Mouse (Mus musculus) small intestine, adult 2 months (tissue): ENCODE measurements around the gene Slc25a19. TPM values are rescaled to one million over a fixed set of nuclear protein-coding genes. Genes with fewer than 3 reads are reported as not detected.

Source experiments
- H3K27ac ChIP-seq: fragments of 200-500 bp; 2 replicates; pipeline ENCODE4 v1.5.1; 2012; ENCODE audit warnings: low read depth, low read length, control low read depth, inconsistent platforms; ENCODE audit not compliant: insufficient read depth
- H3K27me3 ChIP-seq: fragments of 200-500 bp; 2 replicates; pipeline ENCODE4 v1.6.1; 2012; ENCODE audit warnings: mild to moderate bottlenecking, moderate library complexity, low read length, inconsistent platforms; ENCODE audit not compliant: control insufficient read depth, insufficient read depth
- H3K36me3 ChIP-seq: fragments of 200-500 bp; 2 replicates; pipeline ENCODE4 v1.6.1; 2012; ENCODE audit warnings: mild to moderate bottlenecking, low read length, control low read depth, inconsistent platforms; ENCODE audit not compliant: control insufficient read depth, insufficient read depth
- H3K4me1 ChIP-seq: fragments of 200-500 bp; 2 replicates; pipeline ENCODE4 v1.6.1; 2012; ENCODE audit warnings: low read length, inconsistent platforms, mixed read lengths; ENCODE audit not compliant: control insufficient read depth, insufficient read depth, insufficient read length
- H3K4me3 ChIP-seq: fragments of 200-500 bp; 2 replicates; pipeline ENCODE4 v1.5.1; 2012; ENCODE audit warnings: low read depth, mild to moderate bottlenecking, control low read depth, inconsistent platforms, low read length, moderate library complexity
- CTCF ChIP-seq: fragments of 200-500 bp; IDR thresholded peaks from 2 replicates; pipeline ENCODE4 v1.5.1; 2012; ENCODE audit warnings: low read depth, mild to moderate bottlenecking, control low read depth, inconsistent platforms, low read length, moderate library complexity, mixed read lengths; ENCODE audit not compliant: insufficient replicate concordance, insufficient read length; ENCODE audit errors: extremely low read depth
- POLR2A ChIP-seq: fragments of 200-500 bp; IDR thresholded peaks from 2 replicates; pipeline ENCODE4 v1.6.1; 2012; ENCODE audit warnings: low read depth, mild to moderate bottlenecking, control low read depth, inconsistent platforms, low read length, moderate library complexity
- WGBS: fragments of 180-500 bp; shearing (Covaris S2); methylation state at CpG from one replicate; pipeline ENCODE4 v1.1.7; 2018; 5-methylcytosine and 5-hydroxymethylcytosine counted together
- polyA plus RNA-seq: library from polyadenylated mRNA; depleted of rRNA; stranded (reverse); fragments of >200 nt; gene quantifications from 2 replicates; pipeline ENCODE4 v1.2.3, GENCODE M21; 2012

Slc25a19 gene
- polyA plus RNA-seq, 1 experiment = 19.6 TPM

GRCm38 (mm10) chr11:115612410-115613137 lies 15.5 kb downstream of the Slc25a19 start, which contains the start of gene Mif4gd:
Gene Mif4gd, minus strand, starts transcription at chr11:115612969.
- Histone ChIP-seq H3K4me3 (peak within 1 kb of the TSS; percentile 65), H3K27ac (peak within 1 kb of the TSS; percentile 84), H3K27me3 (no peaks in the 10 kb centered on the region), H3K4me1 (peaks cover 11% of the 10 kb centered on the region), H3K36me3 (peaks cover 27% of the 10 kb centered on the region)
- WGBS = 1% methylated on average over 79 of the region's 80 CpGs
- peak; percentile 59 for TF ChIP-seq CTCF
- peak; percentile 79 for TF ChIP-seq POLR2A

- Histone ChIP-seq H3K4me1 (peaks cover 11% of the 10 kb centered on the region), H3K27me3 (no peaks in the 10 kb centered on the region), H3K27ac (peak overlapping the region; percentile 50), H3K4me3 (peak overlapping the region; percentile 65), H3K36me3 (peaks cover 28% of the 10 kb centered on the region)
- TF ChIP-seq POLR2A (no peak), CTCF (no peak)
- under 1% methylated on average over 13 of the region's 13 CpGs for WGBS
These were observed 16.1 kb downstream of the Slc25a19 start for GRCm38 (mm10) chr11:115612059-115612409.

GRCm38 (mm10) chr11:115611173-115611572 lies 16.9 kb downstream of the Slc25a19 start:
- TF ChIP-seq POLR2A (no peak), CTCF (no peak)
- H3K4me1 ChIP-seq = peaks cover 11% of the 10 kb centered on the region
- 72% methylated on average over 6 of the region's 6 CpGs for WGBS
- H3K27ac ChIP-seq = no peak overlapping the region
- H3K4me3 ChIP-seq = no peak overlapping the region
- no peaks in the 10 kb centered on the region for H3K27me3 ChIP-seq
- peaks cover 37% of the 10 kb centered on the region for H3K36me3 ChIP-seq

- H3K4me3 ChIP-seq = no peak overlapping the region
- peaks cover 41% of the 10 kb centered on the region for H3K36me3 ChIP-seq
- no peaks in the 10 kb centered on the region for H3K27me3 ChIP-seq
- TF ChIP-seq CTCF (no peak), POLR2A (no peak)
- H3K4me1 ChIP-seq = peaks cover 11% of the 10 kb centered on the region
- WGBS = 73% methylated on average over 3 of the region's 3 CpGs
- no peak overlapping the region for H3K27ac ChIP-seq
These were observed 18.5 kb downstream of the Slc25a19 start for GRCm38 (mm10) chr11:115609576-115609975.

GRCm38 (mm10) chr11:115608421-115609399 lies 19.4 kb downstream of the Slc25a19 start:
- no peak for TF ChIP-seq CTCF
- no peak; the same call in 1 of the 2 replicates for TF ChIP-seq POLR2A
- Histone ChIP-seq H3K4me1 (peaks cover 10% of the 10 kb centered on the region), H3K27ac (no peak overlapping the region), H3K36me3 (peaks cover 41% of the 10 kb centered on the region), H3K27me3 (no peaks in the 10 kb centered on the region), H3K4me3 (no peak overlapping the region)
- 76% methylated on average over 23 of the region's 23 CpGs for WGBS

- H3K4me1 ChIP-seq = peaks cover 11% of the 10 kb centered on the region
- H3K27ac ChIP-seq = no peak overlapping the region
- H3K4me3 ChIP-seq = no peak overlapping the region
- WGBS = 93% methylated on average over 18 of the region's 18 CpGs
- no peaks in the 10 kb centered on the region for H3K27me3 ChIP-seq
- TF ChIP-seq CTCF (no peak), POLR2A (no peak)
- peaks cover 41% of the 10 kb centered on the region for H3K36me3 ChIP-seq
These were observed 21.4 kb downstream of the Slc25a19 start for GRCm38 (mm10) chr11:115606733-115607132.

GRCm38 (mm10) chr11:115604304-115604696 lies 23.8 kb downstream of the Slc25a19 start:
- TF ChIP-seq POLR2A (no peak), CTCF (no peak)
- Histone ChIP-seq H3K27ac (peak overlapping the region; percentile 88), H3K4me1 (peaks cover 8% of the 10 kb centered on the region), H3K4me3 (peak overlapping the region; percentile 94), H3K27me3 (no peaks in the 10 kb centered on the region), H3K36me3 (peaks cover 35% of the 10 kb centered on the region)
- under 1% methylated on average over 26 of the region's 26 CpGs for WGBS
